Mouse (Mus musculus): ENCODE results near the gene Rasip1. TPM values are rescaled to one million over a fixed set of nuclear protein-coding genes. Genes with fewer than 3 reads are reported as not detected.

Rasip1 gene
- polyA plus RNA-seq, 1 experiment from 2014 or later: 18.5 TPM

DNA sequence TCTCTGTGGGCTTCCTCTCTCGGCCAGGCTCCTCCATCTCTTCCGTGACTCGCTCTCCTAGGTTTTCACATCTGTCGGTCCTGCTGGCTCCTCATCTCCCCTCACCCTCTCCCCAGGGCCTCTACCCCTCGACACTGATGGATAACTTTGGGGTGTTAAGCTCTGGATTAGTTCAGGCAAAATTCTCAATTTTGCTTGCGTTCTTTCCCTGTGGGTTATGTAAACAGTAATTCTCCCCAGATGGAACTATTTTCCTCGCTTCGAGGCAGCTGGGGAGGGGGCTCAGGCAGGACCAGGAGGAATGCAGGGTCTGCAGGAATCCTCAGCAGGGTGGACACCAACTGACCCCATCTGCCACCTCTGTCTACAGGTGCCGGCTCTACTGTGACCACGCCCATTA, 58.5 kb downstream of the Rasip1 start:
- Histone ChIP-seq H3K4me3 (ENCODE audit: low read depth, low read length) (no peak overlapping the region), H3K27me3 (ENCODE audit: control insufficient read depth, insufficient read depth, low read depth, low read length) (no peaks in the 10 kb centered on the region), H3K9ac (ENCODE audit: low read depth, low read length) (no peak overlapping the region), H3K36me3 (ENCODE audit: control insufficient read depth, insufficient read depth, low read length) (no peaks in the 10 kb centered on the region), H3K4me1 (ENCODE audit: control insufficient read depth, insufficient read depth, low read length) (peaks cover 3% of the 10 kb centered on the region; the same call in 1 of the 2 replicates), H3K4me2 (ENCODE audit: low read length) (no peak overlapping the region), H3K9me3 (replicated peaks; ENCODE audit: control insufficient read depth, low read length, poor library complexity, severe bottlenecking) (no peaks in the 10 kb centered on the region), H3K27ac (ENCODE audit: low read length) (no peak overlapping the region)
- ATAC-seq: no peak
- WGBS: 64% methylated on average over 10 of the region's 10 CpGs

DNA sequence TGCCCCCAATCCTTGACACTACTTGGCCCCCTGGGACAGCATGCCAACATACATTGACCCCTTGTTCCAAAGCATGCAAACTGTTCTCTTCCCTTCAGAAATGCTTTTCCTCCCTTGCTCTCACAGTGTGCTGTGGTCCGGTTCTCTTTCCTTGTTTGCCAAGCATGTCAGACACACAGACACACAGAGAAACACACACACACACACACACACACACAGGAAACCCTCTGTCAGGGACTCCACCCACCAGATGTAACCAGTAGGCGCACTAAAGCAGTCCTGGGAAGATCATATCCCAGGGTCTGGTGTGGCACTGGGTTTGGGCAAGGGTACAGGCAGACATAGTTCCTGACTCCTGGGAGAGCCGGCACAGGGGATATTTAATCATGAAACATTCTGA, 59.6 kb downstream of the Rasip1 start:
- H3K4me3 ChIP-seq (ENCODE audit: low read depth, low read length): no peak overlapping the region
- ATAC-seq: no peak
- H3K4me1 ChIP-seq (ENCODE audit: control insufficient read depth, insufficient read depth, low read length): peaks cover 3% of the 10 kb centered on the region; the same call in 1 of the 2 replicates
- 67% methylated on average over 3 of the region's 3 CpGs for WGBS
- H3K27me3 ChIP-seq (ENCODE audit: control insufficient read depth, insufficient read depth, low read depth, low read length): no peaks in the 10 kb centered on the region
- H3K27ac ChIP-seq (ENCODE audit: low read length): no peak overlapping the region
- no peak overlapping the region for H3K4me2 ChIP-seq (ENCODE audit: low read length)
- H3K9ac ChIP-seq (ENCODE audit: low read depth, low read length): no peak overlapping the region
- H3K36me3 ChIP-seq (ENCODE audit: control insufficient read depth, insufficient read depth, low read length): no peaks in the 10 kb centered on the region
- H3K9me3 ChIP-seq (replicated peaks; ENCODE audit: control insufficient read depth, low read length, poor library complexity, severe bottlenecking): no peaks in the 10 kb centered on the region

Other genes starting within 250 kb of the Rasip1 start
- gene Snrnp70, start 231.7 kb upstream of the Rasip1 start, polyA plus RNA-seq (2015; fragmentation: Nextera tagmentation; extraction: Ambion mirVana): 157 and 186 TPM in 2 replicates
- gene Kcna7, start 221.8 kb upstream of the Rasip1 start, polyA plus RNA-seq (2015; fragmentation: Nextera tagmentation; extraction: Ambion mirVana): not detected in 2 replicates
- gene Ntf5, start 213.8 kb upstream of the Rasip1 start, polyA plus RNA-seq (2015; fragmentation: Nextera tagmentation; extraction: Ambion mirVana): not detected in 2 replicates
- 0.39 and 0.88 TPM in 2 replicates for gene Lhb, start 206.7 kb upstream of the Rasip1 start, polyA plus RNA-seq (2015; fragmentation: Nextera tagmentation; extraction: Ambion mirVana)
- 20.9 and 21.8 TPM in 2 replicates for gene Gys1, start 192.6 kb upstream of the Rasip1 start, polyA plus RNA-seq (2015; fragmentation: Nextera tagmentation; extraction: Ambion mirVana)
- 103 and 110 TPM in 2 replicates for gene Ruvbl2, start 189.4 kb upstream of the Rasip1 start, polyA plus RNA-seq (2015; fragmentation: Nextera tagmentation; extraction: Ambion mirVana)
- gene Ftl1, start 167.6 kb upstream of the Rasip1 start, polyA plus RNA-seq (2015; fragmentation: Nextera tagmentation; extraction: Ambion mirVana): 5,323 and 5,449 TPM in 2 replicates
- gene Bax, start 160.6 kb upstream of the Rasip1 start, polyA plus RNA-seq (2015; fragmentation: Nextera tagmentation; extraction: Ambion mirVana): 232 and 243 TPM in 2 replicates
- gene Tulp2, start 145.6 kb upstream of the Rasip1 start, polyA plus RNA-seq (2015; fragmentation: Nextera tagmentation; extraction: Ambion mirVana): 0.15 and 0.16 TPM in 2 replicates
- not detected in 2 replicates for gene Gm45808, start 140.7 kb upstream of the Rasip1 start, polyA plus RNA-seq (2015; fragmentation: Nextera tagmentation; extraction: Ambion mirVana)
- gene Dhdh, start 138.7 kb upstream of the Rasip1 start, polyA plus RNA-seq (2015; fragmentation: Nextera tagmentation; extraction: Ambion mirVana): 4.1 and 4.2 TPM in 2 replicates
- 107 and 119 TPM in 2 replicates for gene Nucb1, start 117.1 kb upstream of the Rasip1 start, polyA plus RNA-seq (2015; fragmentation: Nextera tagmentation; extraction: Ambion mirVana)
- 10.5 and 13.9 TPM in 2 replicates for gene Ppp1r15a, start 101.2 kb upstream of the Rasip1 start, polyA plus RNA-seq (2015; fragmentation: Nextera tagmentation; extraction: Ambion mirVana)
- 0.81 and 0.87 TPM in 2 replicates for gene Plekha4, start 101.2 kb upstream of the Rasip1 start, polyA plus RNA-seq (2015; fragmentation: Nextera tagmentation; extraction: Ambion mirVana)
- gene Hsd17b14, start 72.6 kb upstream of the Rasip1 start, polyA plus RNA-seq (2015; fragmentation: Nextera tagmentation; extraction: Ambion mirVana): 0.21 TPM in 1 of 2 replicates, not detected in the other
- 23.6 and 25.0 TPM in 2 replicates for gene Bcat2, start 57.3 kb upstream of the Rasip1 start, polyA plus RNA-seq (2015; fragmentation: Nextera tagmentation; extraction: Ambion mirVana)
- gene Fgf21, start 12.0 kb upstream of the Rasip1 start, polyA plus RNA-seq (2015; fragmentation: Nextera tagmentation; extraction: Ambion mirVana): not detected in 2 replicates
- gene Fut1, start 10.2 kb upstream of the Rasip1 start, polyA plus RNA-seq (2015; fragmentation: Nextera tagmentation; extraction: Ambion mirVana): not detected in 2 replicates
- gene Izumo1, start 5.7 kb upstream of the Rasip1 start, polyA plus RNA-seq (2015; fragmentation: Nextera tagmentation; extraction: Ambion mirVana): not detected in 2 replicates
- 3.4 and 4.6 TPM in 2 replicates for gene Mamstr, start 12.5 kb downstream of the Rasip1 start, polyA plus RNA-seq (2015; fragmentation: Nextera tagmentation; extraction: Ambion mirVana)
- gene Fut2, start 38.9 kb downstream of the Rasip1 start, polyA plus RNA-seq (2015; fragmentation: Nextera tagmentation; extraction: Ambion mirVana): 0.16 TPM in 2 replicates
- 0.23 and 0.71 TPM in 2 replicates for gene Ntn5, start 56.5 kb downstream of the Rasip1 start, polyA plus RNA-seq (2015; fragmentation: Nextera tagmentation; extraction: Ambion mirVana)
- gene Sec1, start 66.9 kb downstream of the Rasip1 start, polyA plus RNA-seq (2015; fragmentation: Nextera tagmentation; extraction: Ambion mirVana): 0.24 and 0.28 TPM in 2 replicates
- gene Car11, start 72.4 kb downstream of the Rasip1 start, polyA plus RNA-seq (2015; fragmentation: Nextera tagmentation; extraction: Ambion mirVana): 71.6 and 89.9 TPM in 2 replicates
- gene Dbp, start 77.6 kb downstream of the Rasip1 start, polyA plus RNA-seq (2015; fragmentation: Nextera tagmentation; extraction: Ambion mirVana): 2.3 and 3.4 TPM in 2 replicates
- gene Rpl18, start 88.0 kb downstream of the Rasip1 start, polyA plus RNA-seq (2015; fragmentation: Nextera tagmentation; extraction: Ambion mirVana): 475 and 495 TPM in 2 replicates
- gene Sphk2, start 90.5 kb downstream of the Rasip1 start, polyA plus RNA-seq (2015; fragmentation: Nextera tagmentation; extraction: Ambion mirVana): 21.9 and 23.0 TPM in 2 replicates
- gene Fam83e, start 93.7 kb downstream of the Rasip1 start, polyA plus RNA-seq (2015; fragmentation: Nextera tagmentation; extraction: Ambion mirVana): 0.48 and 0.62 TPM in 2 replicates
- gene Spaca4, start 98.3 kb downstream of the Rasip1 start, polyA plus RNA-seq (2015; fragmentation: Nextera tagmentation; extraction: Ambion mirVana): not detected in 2 replicates
- gene Lmtk3, start 156.2 kb downstream of the Rasip1 start, polyA plus RNA-seq (2015; fragmentation: Nextera tagmentation; extraction: Ambion mirVana): 19.6 and 26.7 TPM in 2 replicates
- gene Sult2b1, start 157.2 kb downstream of the Rasip1 start, polyA plus RNA-seq (2015; fragmentation: Nextera tagmentation; extraction: Ambion mirVana): 6.1 and 6.4 TPM in 2 replicates
- 275 and 307 TPM in 2 replicates for gene Cyth2, start 187.1 kb downstream of the Rasip1 start, polyA plus RNA-seq (2015; fragmentation: Nextera tagmentation; extraction: Ambion mirVana)
- 1.2 and 1.3 TPM in 2 replicates for gene Kcnj14, start 197.3 kb downstream of the Rasip1 start, polyA plus RNA-seq (2015; fragmentation: Nextera tagmentation; extraction: Ambion mirVana)
- gene Grwd1, start 203.5 kb downstream of the Rasip1 start, polyA plus RNA-seq (2015; fragmentation: Nextera tagmentation; extraction: Ambion mirVana): 38.4 and 45.8 TPM in 2 replicates
- 52.2 and 55.0 TPM in 2 replicates for gene Kdelr1, start 245.3 kb downstream of the Rasip1 start, polyA plus RNA-seq (2015; fragmentation: Nextera tagmentation; extraction: Ambion mirVana)

Measured in midbrain, embryonic 16.5 days (tissue).